Mouse (Mus musculus): Measurements from ENCODE around the gene Hist2h2aa1. TPM values are rescaled to one million over a fixed set of nuclear protein-coding genes. Genes with fewer than 3 reads are reported as not detected.
A peak's percentile ranks its signal among the peaks of the same experiment; 100 is the strongest.
"Not testable (repeated sequence)": the region's sequence is repeated elsewhere in the genome, so short reads cannot be mapped to it uniquely, and the experiment has no call there.

Gene Hist2h2aa1
- total RNA-seq, 2 experiments from 2014 or later: 2.8 to 4.7 TPM

- DNase-seq (ENCODE audit: low spot score): no peak
These were observed 16.5 kb upstream of the Hist2h2aa1 start for GRCm38 (mm10) chr3:96228828-96229227.

DNA sequence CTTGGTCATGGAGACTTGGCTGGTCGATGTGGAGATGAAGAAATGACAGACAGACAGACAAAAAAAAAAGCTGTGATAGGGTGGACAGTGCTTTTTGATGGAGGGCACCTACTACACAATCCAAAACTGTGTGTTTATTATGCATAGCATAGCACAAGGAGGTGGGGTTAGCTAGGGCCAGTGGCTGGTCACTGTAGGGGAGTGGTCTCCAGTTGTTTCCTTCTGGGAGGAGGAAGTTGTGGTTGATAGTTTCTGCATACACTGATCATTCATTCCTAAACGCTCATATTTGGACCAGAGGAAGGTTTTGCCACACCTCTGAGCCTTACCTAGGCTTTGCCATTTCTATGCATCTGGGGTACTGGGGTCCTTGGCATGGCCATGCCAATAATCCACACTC, 14.9 kb upstream of the Hist2h2aa1 start:
- no peak for DNase-seq (ENCODE audit: low spot score)

- DNase-seq (ENCODE audit: low spot score): no peak
These were observed 14.2 kb upstream of the Hist2h2aa1 start for GRCm38 (mm10) chr3:96230910-96231757.

DNA sequence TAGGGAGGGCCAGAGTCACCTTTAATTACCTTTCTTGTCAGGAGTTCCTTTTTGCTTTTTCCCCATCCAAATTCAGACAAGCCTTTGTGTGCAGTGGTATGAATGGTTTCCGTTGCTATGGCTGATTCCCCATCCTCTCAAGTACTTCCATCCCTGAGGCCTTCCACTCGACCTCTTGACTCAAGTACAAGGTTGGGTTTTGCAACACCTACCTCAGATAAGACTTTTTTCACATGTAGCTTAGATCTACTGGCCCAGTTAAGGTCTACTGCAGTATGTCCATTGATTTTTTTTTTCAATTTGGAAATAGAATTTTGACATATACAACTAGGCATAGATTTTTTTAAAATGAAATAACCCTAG, 13.6 kb upstream of the Hist2h2aa1 start:
- DNase-seq (ENCODE audit: low spot score): no peak

- no peak for DNase-seq (ENCODE audit: low spot score)
These were observed 10.4 kb upstream of the Hist2h2aa1 start for GRCm38 (mm10) chr3:96234914-96235313.

GRCm38 (mm10) chr3:96235836-96236235, 9.5 kb upstream of the Hist2h2aa1 start:
- DNase-seq (ENCODE audit: low spot score): no peak

DNA sequence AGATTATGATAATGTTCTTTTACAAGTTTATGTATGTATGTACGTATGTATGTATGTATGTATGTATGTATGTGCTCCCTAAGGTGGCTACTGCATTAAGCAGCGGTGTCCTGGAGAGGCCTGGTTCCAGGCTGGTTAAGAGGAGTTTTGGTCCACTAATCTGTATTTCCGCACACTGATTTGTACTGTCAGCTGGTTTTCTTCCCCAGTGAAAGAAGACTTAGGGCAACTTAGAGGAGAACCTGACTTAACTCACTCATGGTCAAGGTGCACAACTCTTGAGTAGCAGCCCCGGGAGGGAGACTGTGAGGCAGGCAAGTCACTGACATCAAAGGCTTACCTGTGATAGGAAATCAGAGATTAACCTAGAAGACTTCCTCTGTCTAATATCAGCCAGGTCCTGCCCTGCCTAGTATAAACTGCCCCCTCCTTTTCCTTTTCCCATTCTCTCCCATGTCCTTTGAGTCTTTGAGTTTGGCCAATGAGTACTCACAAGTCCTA, 8.4 kb upstream of the Hist2h2aa1 start:
- no peak for DNase-seq (ENCODE audit: low spot score)

GRCm38 (mm10) chr3:96237335-96237903, 7.9 kb upstream of the Hist2h2aa1 start:
- DNase-seq (ENCODE audit: low spot score): no peak

GRCm38 (mm10) chr3:96237904-96238511, 7.3 kb upstream of the Hist2h2aa1 start:
- no peak for DNase-seq (ENCODE audit: low spot score)

DNA sequence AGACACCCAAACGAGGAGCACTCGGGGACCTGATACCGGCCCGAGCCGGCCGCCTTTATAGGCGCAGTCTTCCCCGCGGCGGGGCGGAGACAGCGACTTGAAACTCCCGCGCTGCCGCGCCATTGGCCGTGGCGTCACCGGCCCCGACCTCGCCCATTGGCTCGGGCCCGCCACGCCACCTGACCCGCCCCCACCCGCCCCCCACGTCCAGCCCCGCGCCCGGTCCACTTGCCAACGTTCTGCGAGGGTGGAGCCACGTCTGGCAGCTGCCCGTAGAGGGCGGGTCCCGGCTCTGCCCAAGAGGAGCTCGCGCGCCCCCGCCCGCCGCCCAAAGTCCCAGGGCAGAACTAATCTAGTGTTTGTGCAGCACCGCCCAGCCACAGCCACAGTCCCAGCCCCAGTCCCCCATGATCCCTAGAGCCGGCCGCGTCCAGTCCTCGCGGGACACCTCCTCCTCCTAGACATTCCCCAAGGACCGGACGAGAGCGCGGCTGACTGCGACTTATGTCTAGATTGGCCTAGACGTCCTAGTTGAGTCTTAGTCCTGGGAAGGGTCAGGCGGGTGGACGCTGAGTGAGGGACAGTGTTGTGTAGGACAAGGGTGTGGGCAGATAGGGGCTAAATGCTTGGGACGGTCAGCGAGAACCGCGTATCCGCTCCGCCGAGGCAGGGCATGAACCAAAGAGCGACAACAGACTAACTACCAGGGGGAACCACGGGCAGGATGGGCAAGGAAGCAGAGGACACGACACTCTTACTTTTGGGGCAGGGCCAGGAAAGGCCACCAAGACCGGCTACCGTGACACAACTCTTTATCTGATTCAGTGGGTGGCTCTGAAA, 6.1 kb upstream of the Hist2h2aa1 start, which contains the start of gene Hist2h3c2:
Hist2h3c2 (minus strand) TSS at position 174 of the 840 bp plus-strand sequence.
- not testable (repeated sequence) for DNase-seq (ENCODE audit: low spot score)

DNA sequence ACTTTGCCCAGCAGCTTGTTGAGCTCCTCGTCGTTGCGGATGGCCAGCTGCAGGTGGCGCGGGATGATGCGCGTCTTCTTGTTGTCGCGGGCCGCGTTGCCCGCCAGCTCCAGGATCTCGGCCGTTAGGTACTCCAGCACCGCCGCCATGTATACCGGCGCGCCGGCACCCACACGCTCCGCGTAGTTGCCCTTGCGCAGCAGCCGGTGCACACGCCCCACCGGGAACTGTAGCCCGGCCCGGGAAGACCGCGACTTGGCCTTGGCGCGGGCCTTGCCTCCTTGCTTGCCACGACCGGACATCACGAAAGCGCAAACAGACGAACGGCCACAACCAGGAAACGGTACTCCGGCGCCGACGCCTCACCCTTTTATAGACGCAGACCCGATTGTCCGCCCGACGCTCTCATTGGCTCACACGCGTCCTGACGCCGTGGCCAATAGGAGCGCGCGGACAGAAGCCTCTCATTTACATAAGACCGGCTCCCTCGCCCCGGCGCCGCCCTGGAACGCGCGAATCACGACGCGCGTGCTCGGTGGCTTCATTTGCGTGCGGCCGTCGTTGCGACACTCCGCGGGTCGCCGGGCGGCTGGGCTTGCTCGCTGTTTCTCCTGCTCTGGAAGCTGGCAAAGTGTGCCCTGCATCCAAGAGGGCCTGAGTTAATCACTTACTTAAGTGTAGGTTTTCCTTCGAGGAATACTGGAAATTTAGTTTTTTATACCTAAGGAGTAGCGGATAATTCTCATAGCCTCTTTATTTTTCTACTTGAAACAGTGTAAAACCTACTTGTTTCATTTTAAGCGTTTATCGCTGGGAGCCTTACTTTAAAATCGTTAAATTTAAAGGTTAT, 5.1 kb upstream of the Hist2h2aa1 start, which contains the start of gene Hist2h2aa2:
Hist2h2aa2 (minus strand) TSS at position 328 of the 850 bp plus-strand sequence.
- peak; percentile 95 for DNase-seq (ENCODE audit: low spot score)

DNA sequence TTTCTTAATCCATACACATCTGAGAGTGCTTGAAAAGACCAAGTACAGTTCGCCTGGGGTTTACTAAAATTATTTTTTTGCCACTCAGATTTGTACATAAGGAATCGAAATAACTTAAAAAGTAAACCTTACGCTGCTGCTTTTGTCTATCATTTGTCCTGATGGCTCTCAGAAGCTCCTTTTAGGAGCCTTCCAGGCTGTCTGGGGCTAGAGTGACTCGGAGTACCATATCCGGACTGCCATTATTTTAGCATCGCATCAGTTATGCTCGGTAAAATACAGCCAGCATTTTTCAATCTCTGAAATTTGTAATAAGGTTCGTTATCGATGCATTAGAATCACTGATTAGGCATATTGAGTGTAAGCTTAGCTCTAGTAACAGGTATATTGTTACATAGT, 4.5 kb upstream of the Hist2h2aa1 start:
- DNase-seq (ENCODE audit: low spot score): no peak

GRCm38 (mm10) chr3:96243921-96244572, 1.2 kb upstream of the Hist2h2aa1 start:
- DNase-seq (ENCODE audit: low spot score): no peak

GRCm38 (mm10) chr3:96246018-96246417, 721 bp downstream of the Hist2h2aa1 start:
- DNase-seq (ENCODE audit: low spot score): not testable (repeated sequence)

GRCm38 (mm10) chr3:96246427-96246856, 1.1 kb downstream of the Hist2h2aa1 start, which contains the start of gene Hist2h3c1:
TSS of gene Hist2h3c1 (plus strand) at chr3:96246685.
- not testable (repeated sequence) for DNase-seq (ENCODE audit: low spot score)

- no peak for DNase-seq (ENCODE audit: low spot score)
These were observed 2.3 kb downstream of the Hist2h2aa1 start for GRCm38 (mm10) chr3:96247356-96248140.

- DNase-seq (ENCODE audit: low spot score): no peak
These were observed 3.1 kb downstream of the Hist2h2aa1 start for GRCm38 (mm10) chr3:96248141-96249033.

GRCm38 (mm10) chr3:96249034-96249345, 3.7 kb downstream of the Hist2h2aa1 start:
- DNase-seq (ENCODE audit: low spot score): no peak

All from gastrocnemius, adult 18-20 months (tissue).